Mouse (Mus musculus) adrenal gland, adult 8-10 months (tissue): ENCODE data around the gene Spop. TPM values are rescaled to one million over a fixed set of nuclear protein-coding genes. Genes with fewer than 3 reads are reported as not detected.
"Not testable (repeated sequence)": the region's sequence is repeated elsewhere in the genome, so short reads cannot be mapped to it uniquely, and the experiment has no call there.

Source experiments
- DNase-seq: peaks from one replicate; pipeline ENCODE4 v3.0.0; 2022
- total RNA-seq, 4 experiments: library from RNA; stranded (reverse); gene quantifications; 2 replicates each; pipeline ENCODE4 v1.2.4; 2022

The Spop gene
- total RNA-seq, 4 experiments from 2014 or later: 160 to 216 (median 189) TPM

DNA sequence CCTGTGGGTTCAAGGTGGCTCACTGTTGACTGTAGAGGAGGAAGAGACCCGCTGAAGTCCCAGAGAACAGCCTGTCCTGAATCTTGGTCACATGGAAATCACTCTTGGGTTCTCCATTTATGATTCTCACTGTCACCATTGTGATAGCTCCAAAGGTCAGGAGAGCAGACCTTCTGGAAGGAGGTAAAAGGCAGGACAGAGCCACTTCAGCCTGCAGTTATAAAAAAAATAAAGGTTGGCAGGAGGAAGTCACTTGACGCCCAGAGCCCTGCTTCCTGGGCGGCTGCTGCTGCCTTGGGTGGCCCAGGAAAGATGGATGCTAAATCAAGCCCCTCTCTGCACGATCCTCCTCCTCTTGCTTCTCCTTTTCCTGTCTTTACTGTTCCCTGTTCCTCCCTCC is 86.5 kb downstream of the Spop start:
- no peak for DNase-seq

DNA sequence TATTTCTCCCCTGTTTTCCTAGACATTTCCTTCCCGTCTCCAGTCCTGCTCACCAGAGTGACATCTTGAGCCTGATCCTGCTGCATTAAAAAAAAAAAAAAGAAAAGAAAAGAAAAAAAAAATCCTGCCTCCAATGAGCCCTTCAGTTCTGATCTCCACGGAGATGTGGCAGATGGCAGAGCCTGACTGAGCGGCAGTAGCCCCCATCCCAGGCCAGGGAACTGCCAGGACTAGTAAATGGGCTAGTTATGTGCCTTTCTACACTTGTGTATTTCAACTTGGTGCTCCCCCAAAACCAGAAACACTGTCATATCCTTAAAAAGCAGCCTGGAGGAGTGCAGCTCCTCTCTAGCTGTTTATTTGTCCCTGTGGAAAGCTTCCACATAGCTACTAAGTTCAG is 87.0 kb downstream of the Spop start:
- DNase-seq: no peak

DNA sequence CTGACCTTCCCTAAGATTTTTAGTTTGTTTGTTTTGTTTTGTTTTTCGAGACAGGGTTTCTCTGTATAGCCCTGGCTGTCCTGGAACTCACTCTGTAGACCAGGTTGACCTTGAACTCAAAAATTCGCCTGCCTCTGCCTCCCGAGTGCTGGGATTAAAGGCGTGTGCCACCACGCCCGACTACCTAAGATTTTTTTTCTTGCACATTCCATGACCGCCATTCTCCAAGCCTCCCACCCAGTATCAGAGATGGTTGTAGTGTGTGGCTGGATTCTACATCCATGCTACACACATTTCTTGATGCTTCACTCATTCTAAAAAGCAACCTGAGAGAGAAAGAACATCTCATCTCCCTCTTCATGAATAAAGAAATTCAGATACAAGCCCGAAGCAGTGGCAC is 87.9 kb downstream of the Spop start:
- not testable (repeated sequence) for DNase-seq

GRCm38 (mm10) chr11:95503581-95504180 is 89.8 kb downstream of the Spop start:
- DNase-seq: no peak

- DNase-seq: no peak
These were observed 90.4 kb downstream of the Spop start for GRCm38 (mm10) chr11:95504271-95504731.

DNA sequence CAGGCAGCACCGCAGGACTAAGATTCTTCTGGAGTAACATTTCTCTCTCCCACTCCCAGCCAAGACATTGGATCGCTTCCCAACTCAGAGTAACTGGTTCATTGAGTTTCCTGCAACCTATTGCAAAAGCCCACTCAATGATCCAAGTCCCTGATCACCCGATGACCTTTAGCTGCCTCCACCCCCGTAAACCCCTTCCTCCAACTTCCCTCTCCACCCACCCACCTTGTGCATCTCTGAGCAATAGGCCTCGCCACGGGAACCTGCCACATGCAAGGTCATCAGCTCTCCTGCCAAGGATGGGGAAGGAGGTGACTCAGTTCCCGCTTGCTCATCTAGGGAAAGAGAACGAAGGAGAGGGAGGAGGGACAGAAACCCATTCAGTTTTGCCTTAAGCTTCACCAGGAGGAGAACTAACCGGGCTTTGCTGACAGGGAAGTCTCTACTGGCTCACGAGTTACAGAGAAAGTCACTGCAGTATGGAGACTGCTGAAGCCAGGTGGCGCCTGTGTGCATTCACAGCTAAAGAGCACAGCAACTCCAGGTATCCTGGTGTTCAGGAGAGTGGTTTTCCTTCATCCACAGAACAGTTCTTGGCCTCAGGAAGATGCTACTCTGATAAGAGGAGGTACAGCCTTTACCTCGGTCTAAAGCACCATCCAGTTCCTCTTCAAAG is 93.3 kb downstream of the Spop start:
- DNase-seq: peak; percentile 80

DNA sequence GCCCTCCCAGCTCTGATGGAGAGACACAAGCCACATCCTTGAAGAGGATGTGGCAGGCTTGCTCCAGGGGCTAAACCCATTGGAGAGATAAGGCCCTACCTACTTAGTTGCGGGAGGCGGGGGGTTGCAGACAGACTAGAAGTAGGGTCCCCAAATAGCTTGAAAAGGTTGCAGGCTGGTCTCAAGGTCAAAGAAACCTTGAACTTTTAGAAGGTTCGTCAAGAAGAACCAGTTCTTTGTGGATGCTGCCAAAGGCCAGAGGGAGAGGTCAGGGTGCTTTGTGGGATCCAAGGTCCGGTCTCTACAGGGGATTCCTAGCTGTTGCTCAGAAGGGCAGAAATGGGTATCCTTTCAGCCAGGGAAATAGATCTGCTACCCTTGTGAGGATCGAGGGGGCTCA is 93.9 kb downstream of the Spop start:
- DNase-seq: no peak

- no peak for DNase-seq
These were observed 94.5 kb downstream of the Spop start for GRCm38 (mm10) chr11:95508211-95508926.

GRCm38 (mm10) chr11:95509126-95509717 is 95.3 kb downstream of the Spop start:
- DNase-seq: no peak

DNA sequence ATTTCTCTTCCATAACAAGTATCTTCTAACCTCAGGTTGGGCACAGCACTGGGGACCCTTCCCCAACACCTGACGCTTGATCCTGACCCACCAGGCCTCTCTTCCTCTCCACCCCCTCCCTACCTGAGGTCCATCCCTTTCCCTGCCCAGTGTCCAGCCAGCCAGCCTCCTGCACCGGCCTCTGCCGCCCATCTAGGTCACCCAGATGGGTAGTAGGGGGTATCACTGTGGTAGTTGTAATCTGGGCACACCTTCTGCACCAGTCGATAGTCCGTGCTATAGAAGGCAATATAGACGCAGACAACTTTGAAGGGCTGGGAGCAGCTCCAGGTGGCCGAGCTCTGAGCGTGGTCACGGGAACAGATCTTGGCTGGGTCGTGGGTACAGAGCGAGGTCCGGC is 96.8 kb downstream of the Spop start:
- no peak for DNase-seq

GRCm38 (mm10) chr11:95511919-95512318 is 98.0 kb downstream of the Spop start:
- no peak for DNase-seq

GRCm38 (mm10) chr11:95512383-95512782 is 98.5 kb downstream of the Spop start:
- no peak for DNase-seq

DNA sequence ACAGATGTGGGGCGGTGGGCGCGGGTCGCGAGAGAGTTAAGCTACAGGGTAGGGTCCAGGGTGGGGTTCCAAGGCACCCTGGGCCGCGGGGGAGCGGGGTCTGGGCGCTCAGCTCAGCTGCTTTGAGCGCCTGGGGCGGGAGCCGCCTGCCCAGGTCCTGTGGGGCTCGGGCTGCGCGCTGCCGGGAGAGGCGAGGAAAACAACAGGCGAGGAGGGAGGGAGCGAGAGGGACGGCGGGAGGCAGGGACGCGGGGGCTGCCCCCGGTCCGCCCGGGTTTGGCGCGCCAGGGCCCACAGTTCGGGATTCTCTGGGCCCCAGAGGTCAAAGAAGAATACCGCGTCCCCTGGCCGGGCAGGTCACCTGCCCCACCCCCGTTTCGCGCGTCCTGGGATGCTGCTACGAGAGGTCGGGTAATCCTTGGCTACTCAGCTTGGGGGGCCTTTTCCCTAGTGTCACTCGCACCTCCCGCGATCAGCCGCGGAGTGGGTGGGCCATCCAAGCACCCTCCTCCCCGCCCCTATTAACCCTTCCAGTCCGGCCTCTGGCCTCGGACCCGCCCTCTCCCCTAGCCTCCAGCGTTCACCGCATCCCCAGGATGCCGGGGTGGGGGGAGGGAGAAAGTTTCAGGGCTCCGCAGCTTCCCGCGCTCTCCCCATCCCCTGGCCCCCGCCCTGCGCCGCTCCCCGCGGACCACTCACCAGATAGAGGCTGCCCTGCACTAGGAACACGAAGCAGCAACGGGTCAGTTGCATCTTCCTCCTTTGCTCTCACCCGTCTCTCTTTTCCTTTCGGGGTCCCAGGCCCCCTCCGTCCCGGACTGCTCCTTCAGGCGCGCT is 99.8 kb downstream of the Spop start:
- no peak for DNase-seq

DNA sequence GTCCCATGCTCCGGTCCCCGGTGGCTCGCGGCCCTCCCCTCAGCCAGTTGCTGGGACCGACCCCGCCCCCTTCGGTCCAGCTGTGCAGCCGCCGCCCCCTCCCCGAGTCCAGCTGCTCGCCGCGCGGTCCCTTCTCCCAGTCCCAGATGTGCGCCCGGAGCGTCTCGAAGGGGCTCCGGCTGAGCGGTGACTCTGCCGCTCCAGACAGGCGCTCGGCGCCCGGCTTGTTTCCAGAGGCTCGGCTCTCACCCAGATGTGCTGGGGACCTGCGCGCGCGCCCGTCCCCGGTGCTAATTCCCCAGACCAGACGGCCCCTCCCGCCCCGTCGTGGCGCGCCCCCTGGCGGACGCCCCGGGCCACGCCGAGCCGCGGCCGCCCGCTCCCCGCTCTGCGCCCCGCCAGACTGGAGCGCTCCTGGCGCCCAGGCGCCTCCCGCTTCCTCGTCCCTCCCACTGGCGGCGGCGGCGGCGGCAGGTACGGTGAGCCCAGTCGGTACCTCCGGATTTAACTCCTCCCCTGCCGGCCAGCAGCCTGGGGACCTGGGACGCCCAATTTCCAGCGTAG is 100.5 kb downstream of the Spop start, which contains the start of gene Nxph3:
Nxph3 (minus strand) TSS at position 273 of the 564 bp plus-strand sequence.
- DNase-seq: peak; percentile 62

- DNase-seq: no peak
These were observed 101.8 kb downstream of the Spop start for GRCm38 (mm10) chr11:95515376-95516323.

GRCm38 (mm10) chr11:95516491-95516911 is 102.6 kb downstream of the Spop start:
- DNase-seq: no peak

DNA sequence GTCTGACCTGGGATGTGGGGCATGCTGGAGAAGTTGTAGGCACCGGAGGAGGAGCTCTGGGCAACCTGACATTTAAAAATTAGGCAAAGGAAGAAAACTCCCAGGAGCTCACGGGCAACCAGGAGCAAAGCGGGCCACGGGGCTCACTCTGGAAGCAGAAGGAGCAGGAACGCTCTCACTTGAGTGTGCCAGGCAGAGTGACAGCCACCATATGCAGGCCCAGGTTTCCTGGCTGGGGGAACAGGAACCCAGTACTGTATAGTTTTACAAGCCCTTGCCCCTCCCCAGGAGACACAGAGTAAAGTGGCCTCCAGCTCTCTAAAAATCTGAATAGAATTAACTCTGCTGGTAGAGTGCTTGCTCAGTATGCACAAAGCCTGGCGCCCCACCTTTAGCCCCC is 103.3 kb downstream of the Spop start:
- no peak for DNase-seq

- DNase-seq: no peak
These were observed 105.4 kb downstream of the Spop start for GRCm38 (mm10) chr11:95519299-95519698.

- DNase-seq: no peak
These were observed 106.1 kb downstream of the Spop start for GRCm38 (mm10) chr11:95519996-95520395.

DNA sequence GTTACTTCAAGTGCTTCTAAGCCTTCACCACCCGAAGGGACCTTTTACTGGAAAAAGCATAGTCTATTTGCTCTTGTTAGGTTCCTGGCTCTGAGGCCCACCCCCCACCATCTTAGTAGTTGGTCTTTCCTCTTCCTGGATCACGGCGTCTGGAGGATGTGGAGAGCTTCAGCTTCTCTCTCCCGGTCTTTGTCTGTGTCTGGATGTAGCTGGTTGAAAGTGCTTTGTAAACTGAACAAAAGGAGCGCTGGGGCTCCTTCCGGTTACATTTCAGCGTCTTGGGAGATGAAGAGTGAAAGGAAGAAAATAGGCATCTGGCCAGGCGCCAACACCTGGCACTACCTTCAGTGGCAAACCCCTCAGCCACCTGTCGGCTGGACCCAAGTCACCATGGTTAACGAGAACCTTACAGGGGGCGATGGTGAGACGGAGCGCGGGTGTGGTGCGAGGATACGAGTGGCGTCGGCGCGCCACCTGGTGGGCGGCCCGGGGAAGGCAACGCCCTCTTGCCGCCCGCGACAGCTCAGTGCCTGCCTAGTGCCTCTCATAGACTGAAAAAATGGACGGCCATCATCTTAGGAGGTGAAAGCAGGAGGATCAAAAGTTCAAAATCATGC is 106.7 kb downstream of the Spop start:
- peak; percentile 67 for DNase-seq
